In genomic region chr2:128568490-128568889, GRCm38 (mm10) we compare ENCODE assay signal across 22 mouse cellular contexts. TPM values are rescaled to one million over a fixed set of nuclear protein-coding genes. Genes with fewer than 3 reads are reported as not detected.
"Had no signal": no experiment of that assay in that cellular context is flagged by ENCODE, and none has a peak within 500 bp of the region (broad histone marks: within the 10 kb centered on the region; RNA-seq: fewer than 3 reads in every experiment).

No protein-coding gene starts in this region.

- H3K27me3 ChIP-seq: lung, embryonic 15.5 days; midbrain, embryonic 12.5 days; stomach, embryonic 15.5 days had no signal

- H3K36me3 ChIP-seq: lung, embryonic 15.5 days; midbrain, embryonic 12.5 days; stomach, embryonic 15.5 days had no signal

- H3K9me3 ChIP-seq: lung, embryonic 15.5 days; stomach, embryonic 15.5 days had no signal

- ATAC-seq: midbrain, embryonic 16.5 days had no signal

- H3K4me1 ChIP-seq: midbrain, embryonic 12.5 days had no signal

- H3K27ac ChIP-seq: left cerebral cortex, adult 2 months; liver, embryonic 14.5 days; lung, embryonic 15.5 days; macrophage; midbrain, embryonic 12.5 days; stomach, embryonic 15.5 days had no signal

- H3K4me3 ChIP-seq: left cerebral cortex, adult 2 months; lung, embryonic 15.5 days; midbrain, embryonic 12.5 days; myocyte; stomach, embryonic 15.5 days had no signal

- H3K9ac ChIP-seq: liver, embryonic 14.5 days; lung, embryonic 15.5 days; midbrain, embryonic 12.5 days; stomach, embryonic 15.5 days had no signal

- DNase-seq: kidney, postnatal 10 days; layer of hippocampus, postnatal 36 days; lung, adult 18-20 months; thymus, postnatal 25 days had no signal

- H3K4me2 ChIP-seq: lung, embryonic 15.5 days; midbrain, embryonic 12.5 days; stomach, embryonic 15.5 days had no signal

RNA-seq across cellular contexts. Expression of gene Spdye4c, which starts 22.5 kb away (rescaled TPM):
- polyA plus RNA-seq: intestine, embryonic 14.5 days; kidney, adult 2 months; kidney, embryonic 14.5 days; limb, embryonic 11.5 days; limb, embryonic 14.5 days; liver, adult 2 months; liver, embryonic 14.5 days; lung, embryonic 15.5 days; macrophage; midbrain, embryonic 12.5 days; midbrain, embryonic 16.5 days; myocyte; neural tube, embryonic 11.5 days; neural tube, embryonic 14.5 days; stomach, embryonic 15.5 days; thymus, postnatal 0 days; urinary bladder, adult 2 months had no signal
